In the genomic region with DNA sequence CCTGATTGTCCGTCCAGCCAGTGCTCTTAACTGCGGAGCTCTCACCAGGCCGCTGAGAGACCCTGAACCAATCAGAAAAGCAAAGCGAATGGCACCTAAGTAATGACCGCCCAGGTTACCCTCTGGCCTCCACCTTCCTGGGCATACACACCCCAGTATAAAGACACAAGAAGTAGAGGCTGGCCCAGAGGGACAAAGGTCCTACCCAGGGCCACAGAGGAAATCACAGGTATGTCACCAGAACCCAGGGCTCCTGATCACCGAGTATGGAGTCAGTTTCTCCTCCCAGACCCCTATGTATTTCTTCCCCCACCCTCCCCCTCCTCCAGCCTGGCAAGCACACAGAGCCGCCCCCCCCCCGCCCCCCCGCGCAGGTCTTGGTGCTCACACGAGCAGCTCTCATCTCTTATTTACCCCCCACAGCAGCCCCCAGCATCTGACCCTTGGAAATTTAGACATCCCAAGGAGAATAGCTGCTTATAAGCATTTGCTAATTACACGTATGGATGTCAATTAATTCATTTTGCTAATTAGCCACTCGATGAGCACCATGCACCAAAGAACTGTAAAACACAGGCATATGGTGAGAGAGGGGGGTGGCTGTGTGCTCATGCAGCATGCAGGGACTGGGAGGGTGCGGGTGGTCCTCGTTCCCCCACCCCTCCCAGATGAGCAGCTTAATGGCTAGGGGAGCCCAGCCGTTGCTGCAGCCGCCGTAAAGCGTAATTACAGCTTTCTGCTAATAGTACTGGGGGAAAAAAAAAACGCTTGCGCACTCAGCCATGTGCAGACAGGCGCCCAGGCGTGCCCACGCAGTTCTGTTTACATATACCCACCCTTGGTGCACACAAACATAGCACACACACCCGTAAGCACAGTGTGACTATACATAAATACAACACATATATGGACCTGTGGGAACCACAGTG, we compare ENCODE assay signal across 12 mouse cellular contexts. TPM values are rescaled to one million over a fixed set of nuclear protein-coding genes. Genes with fewer than 3 reads are reported as not detected.
DNase-seq lines count a peak whose midpoint lies in the region; ATAC-seq and TF ChIP-seq lines count a peak whose summit lies in the region.
"Had no signal": no experiment of that assay in that cellular context is flagged by ENCODE, and none has a peak within 500 bp of the region (broad histone marks: within the 10 kb centered on the region; RNA-seq: fewer than 3 reads in every experiment).

No protein-coding gene starts in this region.

- peak; percentile 37 for DNase-seq in embryo, embryonic 11 days
- DNase-seq in embryo, embryonic 9.5 days (ENCODE audit: extremely low spot score): no peak
- DNase-seq in midbrain, embryonic 11.5 days (ENCODE audit: low spot score, missing footprints): no peak
- no peak for DNase-seq in midbrain, embryonic 10.5 days (ENCODE audit: low spot score)
- DNase-seq in limb, embryonic 11.5 days (ENCODE audit: low spot score): peak; percentile 64
- peak; percentile 46 for DNase-seq in retina, embryonic 14.5 days (ENCODE audit: low spot score)
- DNase-seq in left cerebral cortex, adult 18-20 months (ENCODE audit: low spot score in 2 of 2): no peak
- DNase-seq: adrenal gland, postnatal 10 days; cerebellum, postnatal 14 days had no signal

- no peaks in the 10 kb centered on the region for H3K27me3 ChIP-seq in midbrain, embryonic 11.5 days (ENCODE audit: control insufficient read depth, insufficient read depth, low read length)
- no peaks in the 10 kb centered on the region for H3K27me3 ChIP-seq in midbrain, embryonic 10.5 days (ENCODE audit: low read depth, poor library complexity, severe bottlenecking)
- no peaks in the 10 kb centered on the region for H3K27me3 ChIP-seq in limb, embryonic 11.5 days (ENCODE audit: control insufficient read depth, insufficient read depth, low read length)
- H3K27me3 ChIP-seq in intestine, postnatal 0 days (replicated peaks; ENCODE audit: control insufficient read depth, insufficient read depth, low read length): no peaks in the 10 kb centered on the region

- H3K4me3 ChIP-seq in midbrain, embryonic 11.5 days (ENCODE audit: low read depth, low read length): no peak overlapping the region
- no peak overlapping the region for H3K4me3 ChIP-seq in midbrain, embryonic 10.5 days
- no peak overlapping the region for H3K4me3 ChIP-seq in limb, embryonic 11.5 days (ENCODE audit: low read depth, low read length)
- H3K4me3 ChIP-seq in intestine, postnatal 0 days (ENCODE audit: low read depth, low read length): no peak overlapping the region

- 0 out of 2 replicates have a peak, but pooled peaks have one; percentile 19 for ATAC-seq in midbrain, embryonic 11.5 days (ENCODE audit: low FRiP score)
- 0 out of 2 replicates have a peak, but pooled peaks have one; percentile 49 for ATAC-seq in limb, embryonic 11.5 days (ENCODE audit: insufficient number of reproducible peaks, low FRiP score, low TSS enrichment, low read depth)
- ATAC-seq in intestine, postnatal 0 days: no peak

- no peaks in the 10 kb centered on the region for H3K4me1 ChIP-seq in midbrain, embryonic 11.5 days (ENCODE audit: control insufficient read depth, insufficient read depth, low read length)
- peaks cover 10% of the 10 kb centered on the region; the same call in 1 of the 2 replicates for H3K4me1 ChIP-seq in midbrain, embryonic 10.5 days
- H3K4me1 ChIP-seq in limb, embryonic 11.5 days (ENCODE audit: control insufficient read depth, insufficient read depth, low read length): peaks cover 13% of the 10 kb centered on the region
- H3K4me1 ChIP-seq in intestine, postnatal 0 days (replicated peaks; ENCODE audit: control insufficient read depth, insufficient read depth, low read length): no peaks in the 10 kb centered on the region

- no peak overlapping the region for H3K4me2 ChIP-seq in midbrain, embryonic 11.5 days
- H3K4me2 ChIP-seq in limb, embryonic 11.5 days (ENCODE audit: low read depth, severe bottlenecking): peak overlapping the region; percentile 14; the same call in 1 of the 2 replicates
- H3K4me2 ChIP-seq in intestine, postnatal 0 days (replicated peaks; ENCODE audit: low read depth): no peak overlapping the region

- H3K9ac ChIP-seq in midbrain, embryonic 11.5 days (ENCODE audit: low read length): no peak overlapping the region
- H3K9ac ChIP-seq in limb, embryonic 11.5 days (ENCODE audit: low read length): no peak overlapping the region; the same call in 1 of the 2 replicates
- no peak overlapping the region for H3K9ac ChIP-seq in intestine, postnatal 0 days (ENCODE audit: low read depth, low read length)
- H3K9ac ChIP-seq: liver, embryonic 14.5 days had no signal

- no peaks in the 10 kb centered on the region for H3K36me3 ChIP-seq in midbrain, embryonic 11.5 days (ENCODE audit: control insufficient read depth, insufficient read depth, low read length)
- H3K36me3 ChIP-seq in midbrain, embryonic 10.5 days: no peaks in the 10 kb centered on the region
- no peaks in the 10 kb centered on the region for H3K36me3 ChIP-seq in limb, embryonic 11.5 days (ENCODE audit: control insufficient read depth, insufficient read depth, low read length)
- no peaks in the 10 kb centered on the region for H3K36me3 ChIP-seq in intestine, postnatal 0 days (ENCODE audit: control insufficient read depth, insufficient read depth)

- no peak for TF ChIP-seq CTCF in intestine, postnatal 0 days (IDR thresholded peaks at IDR 0.05; ENCODE audit: low read depth)

- H3K27ac ChIP-seq in midbrain, embryonic 11.5 days (ENCODE audit: low read depth, low read length): no peak overlapping the region
- no peak overlapping the region for H3K27ac ChIP-seq in midbrain, embryonic 10.5 days (replicated peaks)
- peak overlapping the region; percentile 16; the same call in 1 of the 2 replicates for H3K27ac ChIP-seq in limb, embryonic 11.5 days (replicated peaks; ENCODE audit: low read depth, low read length)
- no peak overlapping the region for H3K27ac ChIP-seq in intestine, postnatal 0 days (ENCODE audit: low read depth, low read length)
- H3K27ac ChIP-seq: kidney, postnatal 0 days; liver, embryonic 14.5 days had no signal

- 77% methylated on average over 25 of the region's 25 CpGs for WGBS in midbrain, embryonic 11.5 days
- WGBS in midbrain, embryonic 10.5 days: 78% methylated on average over 25 of the region's 25 CpGs
- WGBS in limb, embryonic 11.5 days: 29% methylated on average over 24 of the region's 25 CpGs
- 61% methylated on average over 24 of the region's 25 CpGs for WGBS in intestine, postnatal 0 days

- H3K9me3 ChIP-seq in midbrain, embryonic 11.5 days (ENCODE audit: control insufficient read depth, low read length): no peaks in the 10 kb centered on the region
- H3K9me3 ChIP-seq in midbrain, embryonic 10.5 days (replicated peaks): peaks cover 3% of the 10 kb centered on the region; the same call in 1 of the 2 replicates
- H3K9me3 ChIP-seq in limb, embryonic 11.5 days (ENCODE audit: control insufficient read depth, low read length): 0 out of 2 replicates have a peak, but pooled peaks cover 2% of the 10 kb centered on the region
- no peaks in the 10 kb centered on the region for H3K9me3 ChIP-seq in intestine, postnatal 0 days (ENCODE audit: control insufficient read depth)

RNA-seq across cellular contexts. Expression of gene Acot11, which starts 10.9 kb away (rescaled TPM):
- 1.3 TPM in 2 replicates for polyA plus RNA-seq in midbrain, embryonic 11.5 days (2014; fragmentation: Nextera tagmentation; extraction: Ambion mirVana)
- 2.0 and 2.2 TPM in 2 replicates for polyA plus RNA-seq in midbrain, embryonic 10.5 days (2016; fragmentation: Nextera tagmentation; extraction: Ambion mirVana)
- 6.5 and 10.1 TPM in 2 replicates for polyA plus RNA-seq in limb, embryonic 11.5 days (2014; fragmentation: Nextera tagmentation; extraction: Ambion mirVana)
- 7.8 and 7.9 TPM in 2 replicates for polyA plus RNA-seq in intestine, postnatal 0 days (2015; fragmentation: Nextera tagmentation; extraction: Ambion mirVana)
- 10 to 100 TPM; 35.0 to 57.5 TPM for total RNA-seq in left cerebral cortex, adult 18-20 months (2021)

Comparison
In these comparisons a context has a peak if more than half of its experiments do, and no peak if none do; other contexts are left out.
1. DNase-seq: peak in embryo, embryonic 11 days (single experiment), limb, embryonic 11.5 days (single experiment) and retina, embryonic 14.5 days (single experiment); none in embryo, embryonic 9.5 days (single experiment), midbrain, embryonic 11.5 days (single experiment), midbrain, embryonic 10.5 days (single experiment) and left cerebral cortex, adult 18-20 months (0 of 2).